Mouse (Mus musculus) kidney, embryonic 15.5 days (tissue): ENCODE measurements around the gene Rad18. TPM values are rescaled to one million over a fixed set of nuclear protein-coding genes. Genes with fewer than 3 reads are reported as not detected.

Experiments
- ATAC-seq: fragments of 200-750 bp; cut with Nextera tagmentation; replicated peaks from 2 replicates; pipeline ENCODE4 v1.8.0; 2017; ENCODE audit warnings: moderate TSS enrichment; ENCODE audit not compliant: low FRiP score
- H3K27ac ChIP-seq: fragments of 300-500 bp; sonication (generic); 2 replicates; pipeline ENCODE4 v1.5.1; 2015; ENCODE audit warnings: mild to moderate bottlenecking, inconsistent platforms
- H3K27me3 ChIP-seq: fragments of 300-500 bp; sonication (generic); 2 replicates; pipeline ENCODE4 v1.6.1; 2015; ENCODE audit warnings: inconsistent platforms
- H3K36me3 ChIP-seq: fragments of 300-500 bp; sonication (generic); 2 replicates; pipeline ENCODE4 v1.6.1; 2015; ENCODE audit warnings: inconsistent platforms
- H3K4me1 ChIP-seq: fragments of 300-500 bp; sonication (generic); 2 replicates; pipeline ENCODE4 v1.6.1; 2015; ENCODE audit warnings: inconsistent platforms
- H3K4me2 ChIP-seq: fragments of 300-500 bp; sonication (generic); 2 replicates; pipeline ENCODE4 v1.6.1; 2015; ENCODE audit warnings: moderate library complexity, mild to moderate bottlenecking, inconsistent platforms
- H3K4me3 ChIP-seq: fragments of 300-500 bp; sonication (generic); replicated peaks from 2 replicates; pipeline ENCODE4 v1.5.1; 2015; ENCODE audit warnings: mild to moderate bottlenecking, inconsistent platforms
- H3K9ac ChIP-seq: fragments of 300-500 bp; sonication (generic); 2 replicates; pipeline ENCODE4 v1.6.1; 2015; ENCODE audit warnings: mild to moderate bottlenecking, inconsistent platforms
- H3K9me3 ChIP-seq: fragments of 300-500 bp; sonication (generic); replicated peaks from 2 replicates; pipeline ENCODE4 v1.6.1; 2016; ENCODE audit warnings: inconsistent platforms
- WGBS: fragments of 180-500 bp; shearing (Covaris S2); methylation state at CpG from one replicate; pipeline ENCODE4 v1.1.7; 2015; ENCODE audit warnings: mixed read lengths; 5-methylcytosine and 5-hydroxymethylcytosine counted together
- polyA plus RNA-seq: library from polyadenylated mRNA; unstranded; fragments of >200 nt; fragmentation: Nextera tagmentation; extraction: Ambion mirVana; gene quantifications from 2 replicates; pipeline ENCODE4 v1.2.1, GENCODE M21; 2015

Rad18 gene
- 46.9 and 51.3 TPM in 2 replicates for polyA plus RNA-seq

DNA sequence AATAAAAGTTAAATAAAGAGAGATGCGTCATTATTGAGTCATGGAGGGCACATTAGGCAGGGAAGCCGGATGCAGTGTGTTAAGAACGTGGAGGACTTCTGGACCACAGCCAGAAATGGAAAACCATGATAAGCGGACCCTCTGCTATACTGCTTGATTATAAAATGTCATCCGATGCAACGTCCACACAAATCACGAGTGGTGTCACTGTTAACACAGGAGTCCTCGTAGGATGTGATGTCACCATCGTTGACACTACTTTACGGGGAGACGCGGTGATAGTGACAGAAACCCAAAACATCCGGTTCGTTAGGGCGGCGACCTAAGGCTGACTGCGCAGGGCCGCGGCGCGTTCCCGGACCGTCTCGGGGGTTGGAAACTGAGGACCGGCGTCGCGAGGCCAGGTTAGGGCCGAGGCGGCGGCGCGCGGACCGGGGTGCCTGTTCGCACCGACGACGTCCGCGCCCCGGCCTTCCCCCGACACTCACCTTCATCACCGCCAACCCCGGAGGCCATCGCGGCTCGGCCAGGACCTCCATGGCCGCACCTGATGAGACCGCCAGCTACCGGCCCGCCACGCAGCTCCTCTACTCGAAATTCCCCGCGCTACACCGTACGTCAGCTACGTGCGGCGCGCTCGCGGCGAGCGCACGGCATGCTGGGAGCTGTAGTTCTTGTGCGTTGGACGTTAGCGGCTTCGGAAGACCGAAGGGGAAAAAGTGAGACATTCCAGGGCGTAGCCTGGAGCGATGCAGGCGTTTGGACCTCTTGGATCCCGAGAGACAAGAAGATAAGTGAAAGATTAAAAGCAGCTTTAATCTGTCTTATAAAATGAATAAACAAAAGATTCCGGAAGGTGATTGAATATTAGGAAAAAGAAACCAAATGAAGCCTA lies at the start of gene Rad18:
Gene Rad18, minus strand, starts transcription at position 631 of the 895 bp plus-strand sequence.
- ATAC-seq: peak; percentile 94
- under 1% methylated on average over 77 of the region's 77 CpGs for WGBS
- peaks cover 14% of the 10 kb centered on the region for H3K4me1 ChIP-seq
- peak within 1 kb of the TSS; percentile 71 for H3K9ac ChIP-seq
- H3K4me2 ChIP-seq: peak within 1 kb of the TSS; percentile 76
- H3K27me3 ChIP-seq: no peaks in the 10 kb centered on the region
- H3K4me3 ChIP-seq: peak within 1 kb of the TSS; percentile 76
- H3K27ac ChIP-seq: peak within 1 kb of the TSS; percentile 66
- H3K36me3 ChIP-seq: peaks cover 18% of the 10 kb centered on the region
- no peaks in the 10 kb centered on the region for H3K9me3 ChIP-seq

DNA sequence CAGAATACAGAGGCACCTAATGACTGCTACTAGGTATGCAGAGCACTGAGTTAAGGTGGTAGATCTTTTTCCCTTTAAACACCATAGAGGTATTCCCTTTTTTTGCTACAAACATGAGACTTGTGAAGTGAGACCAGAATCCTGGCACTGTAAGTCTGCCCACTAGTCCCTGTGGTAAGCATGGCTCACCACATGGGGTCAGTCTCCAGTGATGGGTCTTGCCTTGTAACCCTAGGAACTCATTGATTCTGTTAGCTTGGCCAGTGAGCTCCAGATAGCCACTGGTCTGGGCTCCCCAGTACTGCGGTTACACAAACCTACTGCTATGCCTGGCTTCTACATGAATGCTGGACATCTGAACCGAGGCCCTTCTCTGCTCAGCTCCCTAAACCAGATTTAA lies 45.8 kb upstream of the Rad18 start:
- H3K27ac ChIP-seq: no peak overlapping the region
- H3K27me3 ChIP-seq: no peaks in the 10 kb centered on the region
- no peaks in the 10 kb centered on the region for H3K36me3 ChIP-seq
- no peak overlapping the region for H3K4me2 ChIP-seq
- no peaks in the 10 kb centered on the region for H3K9me3 ChIP-seq
- H3K4me1 ChIP-seq: no peaks in the 10 kb centered on the region
- H3K4me3 ChIP-seq: no peak overlapping the region
- ATAC-seq: no peak
- no peak overlapping the region for H3K9ac ChIP-seq
- WGBS: 86% methylated on average over 2 of the region's 2 CpGs

- 86% methylated on average over 5 of the region's 5 CpGs for WGBS
- no peak overlapping the region for H3K4me2 ChIP-seq
- no peaks in the 10 kb centered on the region for H3K27me3 ChIP-seq
- H3K4me1 ChIP-seq: no peaks in the 10 kb centered on the region
- H3K9ac ChIP-seq: no peak overlapping the region
- no peaks in the 10 kb centered on the region for H3K36me3 ChIP-seq
- H3K9me3 ChIP-seq: no peaks in the 10 kb centered on the region
- H3K27ac ChIP-seq: no peak overlapping the region
- no peak overlapping the region for H3K4me3 ChIP-seq
- ATAC-seq: no peak
Measured at GRCm38 (mm10) chr6:112741766-112742165, 45.3 kb upstream of the Rad18 start.

DNA sequence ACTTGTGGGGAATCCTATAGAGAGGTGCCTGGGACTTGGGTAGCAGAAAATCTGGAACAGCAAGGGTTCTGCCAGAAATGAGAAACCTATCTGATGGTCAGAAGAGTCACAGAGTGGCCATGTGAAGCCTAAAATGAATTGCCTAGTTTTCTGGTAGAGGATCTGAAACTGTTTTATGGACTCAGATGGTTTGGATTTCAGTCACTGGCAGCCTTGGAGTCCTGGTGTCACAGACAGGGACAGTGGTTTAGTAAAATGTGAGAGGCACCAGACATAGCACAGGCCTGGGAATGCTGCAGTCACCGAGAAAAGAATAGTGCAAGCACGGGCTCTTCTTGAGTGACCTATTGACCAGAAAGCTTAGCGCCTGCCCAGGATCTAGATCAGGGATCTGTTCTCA lies 43.1 kb upstream of the Rad18 start:
- Histone ChIP-seq H3K36me3 (peaks cover 7% of the 10 kb centered on the region), H3K9ac (no peak overlapping the region), H3K27me3 (no peaks in the 10 kb centered on the region), H3K4me1 (no peaks in the 10 kb centered on the region), H3K4me2 (no peak overlapping the region), H3K4me3 (no peak overlapping the region), H3K9me3 (no peaks in the 10 kb centered on the region), H3K27ac (no peak overlapping the region)
- ATAC-seq: no peak
- WGBS: 93% methylated on average over 3 of the region's 3 CpGs

- no peaks in the 10 kb centered on the region for H3K9me3 ChIP-seq
- H3K4me1 ChIP-seq: no peaks in the 10 kb centered on the region
- H3K27ac ChIP-seq: no peak overlapping the region
- H3K9ac ChIP-seq: no peak overlapping the region
- WGBS: 90% methylated on average over 6 of the region's 6 CpGs
- peaks cover 7% of the 10 kb centered on the region for H3K36me3 ChIP-seq
- no peak for ATAC-seq
- no peak overlapping the region for H3K4me2 ChIP-seq
- no peak overlapping the region for H3K4me3 ChIP-seq
- H3K27me3 ChIP-seq: no peaks in the 10 kb centered on the region
Measured at GRCm38 (mm10) chr6:112738924-112739323, 42.4 kb upstream of the Rad18 start.

DNA sequence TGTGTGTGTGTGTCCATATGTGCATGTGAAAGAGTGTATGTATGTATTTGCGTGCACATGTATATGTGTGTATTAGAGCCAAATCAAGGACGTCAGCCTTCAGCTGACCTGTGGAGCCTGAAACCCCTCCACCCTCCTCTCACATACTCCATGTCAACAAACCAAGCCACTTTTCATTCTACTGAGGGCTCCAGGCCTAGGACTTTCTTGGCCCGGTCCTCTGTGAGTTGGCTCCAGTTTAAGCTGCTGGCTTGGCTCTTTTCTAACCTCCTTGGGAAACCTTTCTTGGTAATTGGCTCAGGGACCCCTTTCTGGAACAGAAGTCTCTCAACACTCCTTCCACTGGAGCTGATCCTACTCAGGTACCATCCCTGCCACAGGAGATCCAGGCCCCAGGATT lies 40.0 kb upstream of the Rad18 start:
- H3K4me2 ChIP-seq: no peak overlapping the region
- H3K4me1 ChIP-seq: no peaks in the 10 kb centered on the region
- H3K9ac ChIP-seq: no peak overlapping the region
- no peak overlapping the region for H3K27ac ChIP-seq
- no peak overlapping the region for H3K4me3 ChIP-seq
- no peak for ATAC-seq
- H3K9me3 ChIP-seq: no peaks in the 10 kb centered on the region
- H3K27me3 ChIP-seq: no peaks in the 10 kb centered on the region
- 91% methylated on average over 3 of the region's 3 CpGs for WGBS
- H3K36me3 ChIP-seq: peaks cover 11% of the 10 kb centered on the region

DNA sequence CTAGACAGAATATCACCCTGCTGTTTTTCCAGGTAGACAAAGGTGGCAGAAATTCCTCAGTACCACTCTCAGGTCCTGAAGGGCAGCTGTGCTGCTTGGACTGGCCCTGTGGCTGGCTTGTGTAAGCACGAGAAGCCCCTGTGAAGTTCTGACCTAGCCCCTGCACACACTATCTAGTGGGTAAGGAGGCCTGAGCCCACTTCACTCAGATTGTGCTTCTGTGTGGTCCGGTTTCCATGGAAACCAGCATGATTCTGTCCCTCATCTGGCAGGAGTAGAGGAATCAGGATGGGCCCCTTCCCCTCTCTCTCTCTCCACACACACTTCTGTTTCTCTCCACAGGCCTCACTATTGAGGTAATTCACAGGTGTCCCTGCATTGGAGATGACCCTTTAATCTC lies 38.6 kb upstream of the Rad18 start:
- no peak overlapping the region for H3K4me2 ChIP-seq
- no peaks in the 10 kb centered on the region for H3K4me1 ChIP-seq
- ATAC-seq: no peak
- H3K27me3 ChIP-seq: no peaks in the 10 kb centered on the region
- peaks cover 11% of the 10 kb centered on the region for H3K36me3 ChIP-seq
- H3K4me3 ChIP-seq: no peak overlapping the region
- H3K27ac ChIP-seq: no peak overlapping the region
- WGBS: 79% methylated on average over 2 of the region's 2 CpGs
- no peaks in the 10 kb centered on the region for H3K9me3 ChIP-seq
- H3K9ac ChIP-seq: no peak overlapping the region

DNA sequence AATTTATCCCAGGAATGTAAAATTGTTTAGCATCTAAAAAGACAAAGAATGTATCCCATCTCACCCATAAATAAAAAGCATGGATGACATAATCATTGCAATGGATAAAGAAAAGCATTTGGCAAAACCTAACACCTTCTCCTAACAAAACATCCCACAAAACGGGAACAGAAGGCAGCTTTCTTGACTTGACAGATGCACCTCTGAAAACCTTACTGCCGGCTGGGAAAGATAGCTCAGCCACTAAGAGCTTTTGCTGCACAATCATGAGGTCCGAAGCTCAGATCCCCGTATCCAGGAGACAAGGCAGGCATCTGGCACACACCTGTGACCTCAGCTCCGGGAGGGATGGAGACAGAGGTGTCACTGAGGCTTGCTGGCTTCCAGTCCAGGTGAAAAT lies 37.5 kb upstream of the Rad18 start:
- Histone ChIP-seq H3K4me3 (no peak overlapping the region), H3K27ac (no peak overlapping the region), H3K9me3 (no peaks in the 10 kb centered on the region), H3K4me1 (peaks cover 5% of the 10 kb centered on the region; the same call in 1 of the 2 replicates), H3K27me3 (no peaks in the 10 kb centered on the region), H3K9ac (no peak overlapping the region), H3K36me3 (peaks cover 11% of the 10 kb centered on the region), H3K4me2 (no peak overlapping the region)
- no peak for ATAC-seq
- 69% methylated on average over 5 of the region's 5 CpGs for WGBS

- Histone ChIP-seq H3K4me3 (no peak overlapping the region), H3K9me3 (no peaks in the 10 kb centered on the region), H3K27me3 (no peaks in the 10 kb centered on the region), H3K4me2 (no peak overlapping the region), H3K9ac (no peak overlapping the region), H3K4me1 (peaks cover 12% of the 10 kb centered on the region), H3K36me3 (peaks cover 11% of the 10 kb centered on the region), H3K27ac (no peak overlapping the region)
- 97% methylated on average over 3 of the region's 3 CpGs for WGBS
- no peak for ATAC-seq
Measured at GRCm38 (mm10) chr6:112732434-112732833, 35.9 kb upstream of the Rad18 start.

GRCm38 (mm10) chr6:112731386-112731785 lies 34.9 kb upstream of the Rad18 start:
- ATAC-seq: no peak
- WGBS: 90% methylated on average over 10 of the region's 10 CpGs
- Histone ChIP-seq H3K27ac (no peak overlapping the region), H3K27me3 (no peaks in the 10 kb centered on the region), H3K9ac (no peak overlapping the region), H3K9me3 (no peaks in the 10 kb centered on the region), H3K4me2 (no peak overlapping the region), H3K36me3 (peaks cover 11% of the 10 kb centered on the region), H3K4me3 (no peak overlapping the region), H3K4me1 (peaks cover 12% of the 10 kb centered on the region)

DNA sequence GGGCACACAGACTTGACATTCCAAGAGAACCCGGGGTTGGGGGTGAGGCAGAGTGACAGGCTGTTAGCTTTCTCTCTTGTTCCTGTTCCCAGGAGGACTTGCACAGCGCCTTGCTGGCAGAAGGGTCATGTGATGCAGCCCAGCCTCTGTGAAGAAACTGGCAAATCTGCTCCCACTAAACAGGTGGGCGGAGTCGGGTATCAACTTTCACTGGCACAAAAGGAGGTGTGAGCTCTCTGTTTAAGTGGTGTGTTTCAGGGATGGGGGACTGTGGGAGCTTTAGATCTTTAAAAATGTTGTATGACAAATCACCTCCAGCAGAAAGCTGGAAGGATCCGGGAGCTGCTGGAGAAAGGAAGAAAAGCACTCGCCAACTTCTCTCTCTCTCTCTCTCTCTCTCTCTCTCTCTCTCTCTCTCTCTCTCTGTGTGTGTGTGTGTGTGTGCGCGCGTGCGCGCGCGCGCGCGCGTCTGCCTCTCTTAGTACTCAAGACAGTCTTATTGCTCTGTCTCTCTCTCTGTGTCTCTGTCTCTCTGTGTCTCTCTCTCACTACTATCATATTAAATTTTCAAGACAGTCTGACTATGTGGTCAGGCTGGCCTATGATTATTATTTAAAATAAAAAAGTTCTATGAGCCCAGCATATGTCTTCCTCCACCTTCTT lies 32.4 kb upstream of the Rad18 start:
- ATAC-seq: peak; percentile 95
- H3K4me3 ChIP-seq: peak overlapping the region; percentile 40
- no peak overlapping the region for H3K9ac ChIP-seq
- H3K27ac ChIP-seq: peak overlapping the region; percentile 77
- peak overlapping the region; percentile 57 for H3K4me2 ChIP-seq
- 0 out of 2 replicates have a peak, but pooled peaks cover 4% of the 10 kb centered on the region for H3K36me3 ChIP-seq
- no peaks in the 10 kb centered on the region for H3K9me3 ChIP-seq
- H3K4me1 ChIP-seq: peaks cover 12% of the 10 kb centered on the region
- WGBS: 1% methylated on average over 17 of the region's 17 CpGs
- H3K27me3 ChIP-seq: no peaks in the 10 kb centered on the region

DNA sequence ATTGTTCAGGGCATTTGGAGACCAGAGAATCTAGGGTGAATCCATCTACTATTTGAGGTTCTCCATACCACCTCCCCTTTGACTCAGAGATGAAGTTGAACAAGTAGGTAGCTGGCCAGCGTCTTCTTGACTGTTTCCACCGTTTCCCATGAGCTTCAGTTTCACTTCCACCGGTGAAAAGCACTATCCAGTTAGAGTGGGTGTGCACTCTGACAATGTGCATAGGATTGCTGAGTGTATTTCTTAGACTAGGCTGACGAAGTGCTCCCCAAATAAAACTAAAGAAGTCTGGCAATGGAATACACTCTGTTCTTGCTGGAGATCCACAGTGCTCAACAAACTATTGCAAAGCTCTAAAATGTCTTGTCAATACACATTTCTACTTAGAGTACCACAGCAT lies 29.0 kb upstream of the Rad18 start:
- Histone ChIP-seq H3K9me3 (no peaks in the 10 kb centered on the region), H3K27ac (no peak overlapping the region), H3K4me3 (no peak overlapping the region)

More for the DNA sequence above, 29.0 kb upstream of the Rad18 start:
- Histone ChIP-seq H3K9ac (no peak overlapping the region), H3K4me2 (no peak overlapping the region), H3K36me3 (no peaks in the 10 kb centered on the region), H3K27me3 (no peaks in the 10 kb centered on the region), H3K4me1 (peaks cover 12% of the 10 kb centered on the region)
- WGBS: 87% methylated on average over 4 of the region's 4 CpGs
- no peak for ATAC-seq
